Mouse (Mus musculus) hindbrain, embryonic 11.5 days (tissue): Measurements from ENCODE around the gene Rab22a. TPM values are rescaled to one million over a fixed set of nuclear protein-coding genes. Genes with fewer than 3 reads are reported as not detected.
"Not testable (repeated sequence)": the region's sequence is repeated elsewhere in the genome, so short reads cannot be mapped to it uniquely, and the experiment has no call there.

Source experiments
- ATAC-seq: fragments of 200-750 bp; cut with Nextera tagmentation; 2 replicates; pipeline ENCODE4 v1.8.0; 2017; ENCODE audit warnings: mild to moderate bottlenecking, moderate TSS enrichment, moderate library complexity; ENCODE audit not compliant: low FRiP score
- DNase-seq: peaks from one replicate; pipeline ENCODE4 v3.0.0-alpha.2; 2015; ENCODE audit warnings: low spot score
- H3K27ac ChIP-seq: fragments of 300-500 bp; sonication (generic); 2 replicates; pipeline ENCODE4 v1.5.1; 2014; ENCODE audit warnings: mild to moderate bottlenecking, low read depth, low read length
- H3K27me3 ChIP-seq: fragments of 300-500 bp; sonication (generic); 2 replicates; pipeline ENCODE4 v1.6.1; 2014; ENCODE audit warnings: mild to moderate bottlenecking, low read length, moderate library complexity, mixed read lengths; ENCODE audit not compliant: control insufficient read depth, insufficient read depth
- H3K36me3 ChIP-seq: fragments of 300-500 bp; sonication (generic); 2 replicates; pipeline ENCODE4 v1.6.1; 2014; ENCODE audit warnings: mild to moderate bottlenecking, low read length, moderate library complexity, mixed read lengths; ENCODE audit not compliant: control insufficient read depth, insufficient read depth
- H3K4me1 ChIP-seq: fragments of 300-500 bp; sonication (generic); replicated peaks from 2 replicates; pipeline ENCODE4 v1.6.1; 2014; ENCODE audit warnings: low read length, mixed read lengths; ENCODE audit not compliant: control insufficient read depth, insufficient read depth
- H3K4me2 ChIP-seq: fragments of 300-500 bp; sonication (generic); replicated peaks from 2 replicates; pipeline ENCODE4 v1.6.1; 2014; ENCODE audit warnings: mild to moderate bottlenecking, low read depth, low read length
- H3K4me3 ChIP-seq: fragments of 300-500 bp; sonication (generic); 2 replicates; pipeline ENCODE4 v1.5.1; 2014; ENCODE audit warnings: low read depth, low read length
- H3K9ac ChIP-seq: fragments of 300-500 bp; sonication (generic); 2 replicates; pipeline ENCODE4 v1.6.1; 2014; ENCODE audit warnings: low read depth, low read length
- H3K9me3 ChIP-seq: fragments of 300-500 bp; sonication (generic); 2 replicates; pipeline ENCODE4 v1.6.1; 2016; ENCODE audit warnings: low read length; ENCODE audit not compliant: control insufficient read depth
- WGBS: fragments of 180-500 bp; shearing (Covaris S2); extraction: QIAGEN DNeasy Blood & Tissue Kit; methylation state at CpG from one replicate; pipeline ENCODE4 v1.1.7; 2014; 5-methylcytosine and 5-hydroxymethylcytosine counted together
- polyA plus RNA-seq: library from polyadenylated mRNA; unstranded; fragments of >200 nt; fragmentation: Nextera tagmentation; extraction: Ambion mirVana; gene quantifications from 2 replicates; pipeline ENCODE4 v1.2.1, GENCODE M21; 2014

Gene Rab22a
- polyA plus RNA-seq, 1 experiment from 2014 or later, result 44.6 TPM

- no peak for ATAC-seq
- no peak overlapping the region for H3K4me3 ChIP-seq
- H3K9me3 ChIP-seq, result no peaks in the 10 kb centered on the region
- H3K9ac ChIP-seq, result no peak overlapping the region
- WGBS, result 87% methylated on average over 5 of the region's 5 CpGs
- H3K4me2 ChIP-seq, result no peak overlapping the region
- H3K36me3 ChIP-seq, result no peaks in the 10 kb centered on the region
- H3K27me3 ChIP-seq, result no peaks in the 10 kb centered on the region
- DNase-seq, result no peak
- H3K4me1 ChIP-seq, result peaks cover 5% of the 10 kb centered on the region; the same call in 1 of the 2 replicates
- no peak overlapping the region for H3K27ac ChIP-seq
These were observed 57.4 kb downstream of the Rab22a start for GRCm38 (mm10) chr2:173716966-173717365.

- H3K4me3 ChIP-seq, DNase-seq, H3K27ac ChIP-seq, H3K4me1 ChIP-seq, H3K27me3 ChIP-seq, H3K9ac ChIP-seq, H3K36me3 ChIP-seq, H3K9me3 ChIP-seq, H3K4me2 ChIP-seq, ATAC-seq: not testable (repeated sequence)
- 94% methylated on average over 6 of the region's 7 CpGs for WGBS
These were observed 59.6 kb downstream of the Rab22a start, which contains the start of gene 1700010B08Rik for GRCm38 (mm10) chr2:173719115-173719514. 1700010B08Rik (plus strand) TSS chr2:173719415.

DNA sequence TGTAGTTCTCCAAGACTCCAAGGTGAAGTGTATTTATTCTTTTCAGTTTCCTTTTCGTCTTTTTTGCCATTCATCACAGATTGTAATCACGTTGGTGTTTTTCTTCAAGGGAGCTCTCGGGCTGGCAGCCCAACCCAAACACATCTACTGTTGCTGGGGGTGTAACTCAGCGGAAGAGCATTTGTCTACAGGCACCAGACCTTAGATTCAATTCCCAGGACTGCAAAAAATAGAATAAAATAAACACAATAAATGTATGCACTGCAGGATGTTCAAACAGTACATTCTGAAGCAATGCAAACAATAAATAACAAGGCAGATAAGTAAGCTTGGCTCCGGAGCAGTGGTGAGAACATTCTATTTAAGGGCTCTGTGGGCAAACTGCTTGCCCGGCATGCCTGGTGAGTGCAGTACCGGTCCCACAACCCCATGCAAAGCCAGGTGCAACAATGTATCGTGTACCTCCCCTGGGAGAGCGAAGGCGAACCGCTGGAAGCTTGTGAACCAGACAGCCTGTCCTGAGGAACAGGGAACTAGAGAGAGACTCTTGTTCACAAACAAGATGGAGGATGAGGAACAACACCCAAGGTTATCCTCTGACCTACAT lies 62.8 kb downstream of the Rab22a start:
- DNase-seq, result no peak
- Histone ChIP-seq H3K4me2 (no peak overlapping the region), H3K9me3 (no peaks in the 10 kb centered on the region), H3K4me3 (no peak overlapping the region), H3K27me3 (no peaks in the 10 kb centered on the region), H3K36me3 (no peaks in the 10 kb centered on the region), H3K27ac (no peak overlapping the region), H3K9ac (no peak overlapping the region), H3K4me1 (no peaks in the 10 kb centered on the region)
- WGBS, result 77% methylated on average over 11 of the region's 11 CpGs
- no peak for ATAC-seq

DNA sequence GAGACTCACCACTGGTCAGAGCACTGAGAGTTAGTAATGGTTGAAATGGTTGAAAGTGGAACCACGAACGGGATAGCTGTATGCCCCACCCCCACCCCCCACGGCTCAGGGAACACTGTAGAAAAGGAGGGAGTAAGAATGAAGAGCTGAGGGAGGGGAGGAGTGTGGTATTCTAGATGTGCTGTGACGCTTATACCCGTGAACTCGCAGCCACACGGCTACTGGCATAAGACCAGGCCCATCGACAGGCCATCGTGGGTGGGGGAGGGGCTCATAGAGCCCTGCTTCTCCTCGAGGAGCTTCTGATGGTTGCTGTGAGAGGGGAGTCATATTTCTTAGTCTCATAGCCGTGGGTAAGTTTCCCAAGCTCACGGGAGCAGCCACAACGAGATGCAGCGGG lies 64.8 kb downstream of the Rab22a start:
- no peak overlapping the region for H3K4me3 ChIP-seq
- no peaks in the 10 kb centered on the region for H3K9me3 ChIP-seq
- no peaks in the 10 kb centered on the region for H3K36me3 ChIP-seq
- peak; percentile 53 for DNase-seq
- H3K9ac ChIP-seq, result no peak overlapping the region
- H3K27ac ChIP-seq, result no peak overlapping the region
- no peaks in the 10 kb centered on the region for H3K4me1 ChIP-seq
- WGBS, result 26% methylated on average over 14 of the region's 14 CpGs
- ATAC-seq, result peak; percentile 63
- no peaks in the 10 kb centered on the region for H3K27me3 ChIP-seq
- no peak overlapping the region for H3K4me2 ChIP-seq

DNA sequence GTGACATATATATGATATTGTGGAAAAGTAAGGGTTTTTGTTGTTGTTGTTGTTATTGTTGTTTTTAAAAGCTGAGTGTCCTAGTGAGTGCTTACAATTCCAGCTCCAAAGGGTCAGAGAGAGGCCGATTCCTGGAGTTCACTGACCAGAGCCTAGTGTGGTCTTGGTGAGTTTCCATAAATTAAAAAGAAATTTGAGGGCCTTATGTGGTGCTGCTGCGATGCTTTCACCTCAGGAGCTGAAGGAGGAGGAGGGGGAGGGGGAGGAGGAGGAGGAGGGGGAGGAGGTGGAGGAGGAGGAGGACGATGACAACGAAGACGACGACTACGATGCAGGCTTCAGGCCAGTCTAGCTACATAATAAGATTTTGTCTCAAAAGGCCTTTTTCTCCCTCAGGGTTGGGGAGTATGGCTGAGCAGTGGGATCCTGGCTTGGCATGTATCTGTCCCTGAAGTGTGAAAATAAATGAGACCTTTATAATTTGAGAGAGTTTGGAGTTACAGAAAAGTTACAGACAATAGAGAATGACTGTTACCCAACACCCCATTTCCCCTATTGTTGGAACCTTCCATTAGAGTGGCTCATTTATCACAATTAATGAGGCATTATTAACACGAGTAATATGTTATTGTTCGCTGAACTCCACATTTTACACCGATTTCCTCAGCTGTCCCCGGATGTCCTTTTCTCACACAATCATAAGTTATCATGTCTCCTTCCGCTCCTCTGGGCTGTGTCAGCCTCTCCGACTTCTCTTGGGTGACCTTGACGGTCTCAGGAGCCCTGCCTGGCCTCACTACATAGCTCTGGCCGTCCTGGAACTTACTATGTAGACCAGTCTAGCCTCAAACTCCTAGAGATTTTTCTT lies 65.6 kb downstream of the Rab22a start:
- Histone ChIP-seq H3K9ac (no peak overlapping the region), H3K4me2 (no peak overlapping the region), H3K36me3 (no peaks in the 10 kb centered on the region), H3K4me1 (no peaks in the 10 kb centered on the region; the same call in 1 of the 2 replicates), H3K27me3 (no peaks in the 10 kb centered on the region), H3K4me3 (no peak overlapping the region), H3K27ac (peak overlapping the region; percentile 17; the same call in 1 of the 2 replicates), H3K9me3 (no peaks in the 10 kb centered on the region)
- ATAC-seq (peak; percentile 73), DNase-seq (peak; percentile 34)
- 51% methylated on average over 15 of the region's 15 CpGs for WGBS

DNA sequence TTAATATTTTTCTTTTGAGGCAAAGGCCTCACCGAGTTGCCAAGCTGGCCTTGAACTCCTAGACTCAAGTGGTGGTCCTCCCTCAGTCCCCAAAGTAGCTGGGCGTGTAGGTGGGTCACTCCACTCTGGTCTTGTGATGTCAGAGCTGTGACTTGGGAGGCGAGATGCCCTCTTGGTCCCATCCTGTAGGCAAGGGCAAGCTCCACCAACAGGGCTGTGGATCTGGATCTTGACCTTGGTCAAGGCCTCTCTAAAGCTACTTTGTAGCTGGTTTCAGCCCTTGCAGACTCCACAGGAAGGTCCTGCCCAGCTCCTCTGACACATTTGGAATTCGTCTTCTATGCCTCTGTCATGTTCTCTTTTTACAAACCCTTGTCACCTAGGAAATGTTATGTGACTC lies 66.3 kb downstream of the Rab22a start:
- no peaks in the 10 kb centered on the region for H3K36me3 ChIP-seq
- H3K9me3 ChIP-seq, result no peaks in the 10 kb centered on the region
- H3K4me1 ChIP-seq, result no peaks in the 10 kb centered on the region; the same call in 1 of the 2 replicates
- H3K9ac ChIP-seq, result no peak overlapping the region
- ATAC-seq (no peak), DNase-seq (no peak)
- no peak overlapping the region for H3K4me3 ChIP-seq
- no peaks in the 10 kb centered on the region for H3K27me3 ChIP-seq
- H3K4me2 ChIP-seq, result no peak overlapping the region
- no peak overlapping the region for H3K27ac ChIP-seq
- WGBS, result 82% methylated on average over 4 of the region's 4 CpGs

- Histone ChIP-seq H3K27me3 (no peaks in the 10 kb centered on the region), H3K9ac (no peak overlapping the region), H3K36me3 (no peaks in the 10 kb centered on the region), H3K4me1 (peaks cover 5% of the 10 kb centered on the region; the same call in 1 of the 2 replicates), H3K27ac (peak overlapping the region; percentile 18), H3K4me3 (no peak overlapping the region), H3K9me3 (no peaks in the 10 kb centered on the region), H3K4me2 (no peak overlapping the region)
- 6% methylated on average over 9 of the region's 9 CpGs for WGBS
- peak; percentile 77 for DNase-seq
- peak; percentile 90 for ATAC-seq
These were observed 70.9 kb downstream of the Rab22a start for GRCm38 (mm10) chr2:173730444-173730966.

GRCm38 (mm10) chr2:173734426-173734825 lies 74.9 kb downstream of the Rab22a start:
- H3K27me3 ChIP-seq, result no peaks in the 10 kb centered on the region
- no peak overlapping the region for H3K9ac ChIP-seq
- H3K27ac ChIP-seq, result no peak overlapping the region
- 82% methylated on average over 2 of the region's 2 CpGs for WGBS
- H3K36me3 ChIP-seq, result no peaks in the 10 kb centered on the region
- no peak overlapping the region for H3K4me2 ChIP-seq
- H3K4me3 ChIP-seq, result no peak overlapping the region
- no peak for DNase-seq
- H3K9me3 ChIP-seq, result no peaks in the 10 kb centered on the region
- H3K4me1 ChIP-seq, result peaks cover 5% of the 10 kb centered on the region
- no peak for ATAC-seq
